Mouse (Mus musculus) midbrain, embryonic 10.5 days (tissue): Measurements from ENCODE around the gene Spag16. TPM values are rescaled to one million over a fixed set of nuclear protein-coding genes. Genes with fewer than 3 reads are reported as not detected.

Experiments used
- DNase-seq: peaks from one replicate; pipeline ENCODE4 v3.0.0-alpha.2; 2017; ENCODE audit warnings: low spot score
- H3K27ac ChIP-seq: fragments of 300-500 bp; sonication (generic); replicated peaks from 2 replicates; pipeline ENCODE4 v1.5.1; 2016; ENCODE audit warnings: mild to moderate bottlenecking
- H3K27me3 ChIP-seq: fragments of 300-500 bp; sonication (generic); 2 replicates; pipeline ENCODE4 v1.6.1; 2016; ENCODE audit warnings: low read depth, mild to moderate bottlenecking; ENCODE audit not compliant: poor library complexity, severe bottlenecking
- H3K36me3 ChIP-seq: fragments of 300-500 bp; sonication (generic); 2 replicates; pipeline ENCODE4 v1.6.1; 2016; ENCODE audit warnings: mild to moderate bottlenecking, moderate library complexity
- H3K4me1 ChIP-seq: fragments of 300-500 bp; sonication (generic); 2 replicates; pipeline ENCODE4 v1.6.1; 2016
- H3K4me3 ChIP-seq: fragments of 300-500 bp; sonication (generic); 2 replicates; pipeline ENCODE4 v1.5.1; 2016; ENCODE audit warnings: mild to moderate bottlenecking, moderate library complexity
- H3K9me3 ChIP-seq: fragments of 300-500 bp; sonication (generic); replicated peaks from 2 replicates; pipeline ENCODE4 v1.6.1; 2016; ENCODE audit warnings: mild to moderate bottlenecking
- whole genome bisulfite sequencing: fragments of 180-500 bp; shearing (Covaris S2); methylation state at CpG from one replicate; pipeline ENCODE4 v1.1.7; 2016; 5-methylcytosine and 5-hydroxymethylcytosine counted together
- polyA plus RNA-seq: library from polyadenylated mRNA; unstranded; fragments of >200 nt; fragmentation: Nextera tagmentation; extraction: Ambion mirVana; gene quantifications from 2 replicates; pipeline ENCODE4 v1.2.1, GENCODE M21; 2016

Gene Spag16
- polyA plus RNA-seq, 1 experiment from 2014 or later = 3.0 TPM

DNA sequence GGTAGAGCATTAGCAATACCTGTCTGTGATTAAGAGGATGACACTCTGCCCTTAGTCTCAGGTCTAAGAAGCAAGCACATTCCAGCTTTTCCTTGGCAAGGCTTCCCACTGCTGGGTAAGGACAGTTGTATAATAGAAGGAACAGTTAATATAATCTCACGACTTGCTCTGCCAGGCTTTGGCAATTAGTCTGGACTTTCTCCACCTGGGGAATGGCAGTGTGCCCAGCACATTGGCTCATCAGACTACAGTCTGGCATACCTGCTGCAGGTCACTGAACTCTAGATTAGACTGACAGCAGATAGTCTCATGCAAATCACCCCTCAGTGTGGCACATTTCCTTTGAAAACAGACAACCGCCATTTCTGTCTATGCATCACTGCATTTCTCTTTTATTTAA is 865.8 kb downstream of the Spag16 start:
- DNase-seq = no peak
- WGBS = 92% methylated on average over 2 of the region's 2 CpGs
- no peaks in the 10 kb centered on the region for H3K36me3 ChIP-seq
- H3K27me3 ChIP-seq = no peaks in the 10 kb centered on the region
- no peak overlapping the region for H3K27ac ChIP-seq
- H3K4me1 ChIP-seq = no peaks in the 10 kb centered on the region
- H3K9me3 ChIP-seq = no peaks in the 10 kb centered on the region
- H3K4me3 ChIP-seq = no peak overlapping the region

DNA sequence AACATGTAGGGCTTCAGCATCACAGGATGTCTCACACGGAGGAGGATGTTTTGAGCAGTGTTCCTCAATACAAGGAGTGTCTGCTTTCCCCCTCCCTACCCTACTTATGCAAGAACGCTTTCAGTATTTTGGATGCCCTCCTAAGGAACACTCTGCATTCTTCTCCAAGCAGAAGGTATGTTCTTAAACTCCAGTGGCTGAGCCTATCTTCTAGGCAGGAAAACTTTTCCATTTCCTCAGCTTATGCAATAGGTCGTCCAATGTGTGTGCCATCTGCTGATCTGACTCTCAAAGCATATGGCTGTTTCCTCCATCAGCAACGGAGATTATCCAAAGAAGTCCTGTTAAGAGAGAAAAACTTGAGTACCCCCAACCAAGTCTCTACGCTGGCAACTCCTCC is 873.5 kb downstream of the Spag16 start:
- no peaks in the 10 kb centered on the region for H3K36me3 ChIP-seq
- H3K4me3 ChIP-seq = no peak overlapping the region
- no peak for DNase-seq
- H3K27ac ChIP-seq = no peak overlapping the region
- WGBS = 83% methylated on average over 5 of the region's 5 CpGs
- no peaks in the 10 kb centered on the region for H3K4me1 ChIP-seq
- no peaks in the 10 kb centered on the region for H3K9me3 ChIP-seq
- H3K27me3 ChIP-seq = no peaks in the 10 kb centered on the region

DNA sequence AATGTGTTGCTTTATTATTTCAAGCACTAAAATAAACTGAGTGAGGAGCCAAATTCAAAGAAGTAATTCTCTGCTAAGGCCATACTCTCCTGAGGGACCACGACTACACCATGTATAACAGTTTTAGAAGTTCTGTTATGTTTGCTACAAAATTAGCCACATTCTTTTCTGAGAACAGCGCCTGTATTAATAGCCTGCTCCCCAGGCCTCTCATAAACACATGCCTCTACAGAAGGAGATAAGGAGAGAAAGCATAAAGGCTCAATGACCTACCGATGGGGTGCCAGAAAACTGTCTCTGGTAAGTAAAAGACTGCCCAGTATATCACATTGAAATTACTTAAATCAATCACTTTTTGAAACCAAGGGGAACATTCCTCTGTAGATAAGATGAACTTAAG is 877.2 kb downstream of the Spag16 start:
- Histone ChIP-seq H3K27me3 (no peaks in the 10 kb centered on the region), H3K36me3 (no peaks in the 10 kb centered on the region), H3K9me3 (no peaks in the 10 kb centered on the region), H3K4me1 (no peaks in the 10 kb centered on the region), H3K27ac (no peak overlapping the region), H3K4me3 (no peak overlapping the region)
- DNase-seq = no peak
- 84% methylated on average over 3 of the region's 3 CpGs for WGBS

DNA sequence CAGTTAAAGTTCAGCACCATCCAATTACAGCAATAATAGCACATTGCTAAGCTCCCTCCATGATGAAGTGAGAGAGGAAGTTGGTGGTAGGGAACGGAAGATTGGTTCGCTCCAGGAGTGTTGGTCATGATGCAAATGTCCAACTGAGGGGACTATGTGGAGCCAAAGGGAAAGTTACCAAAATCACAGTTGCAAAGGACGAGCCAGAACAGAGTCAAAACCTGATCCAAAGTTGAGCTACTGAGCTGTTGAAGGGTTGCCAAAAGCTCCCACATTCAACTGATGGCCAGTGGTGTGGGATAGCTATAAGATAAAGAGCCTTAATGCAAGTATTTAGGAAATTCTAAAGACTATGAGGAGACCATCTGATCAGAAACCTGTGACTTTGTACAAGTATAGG is 879.1 kb downstream of the Spag16 start:
- 80% methylated on average over 3 of the region's 3 CpGs for WGBS
- no peaks in the 10 kb centered on the region for H3K9me3 ChIP-seq
- H3K27me3 ChIP-seq = no peaks in the 10 kb centered on the region
- H3K4me1 ChIP-seq = no peaks in the 10 kb centered on the region
- H3K36me3 ChIP-seq = no peaks in the 10 kb centered on the region
- H3K4me3 ChIP-seq = no peak overlapping the region
- no peak overlapping the region for H3K27ac ChIP-seq
- no peak for DNase-seq

DNA sequence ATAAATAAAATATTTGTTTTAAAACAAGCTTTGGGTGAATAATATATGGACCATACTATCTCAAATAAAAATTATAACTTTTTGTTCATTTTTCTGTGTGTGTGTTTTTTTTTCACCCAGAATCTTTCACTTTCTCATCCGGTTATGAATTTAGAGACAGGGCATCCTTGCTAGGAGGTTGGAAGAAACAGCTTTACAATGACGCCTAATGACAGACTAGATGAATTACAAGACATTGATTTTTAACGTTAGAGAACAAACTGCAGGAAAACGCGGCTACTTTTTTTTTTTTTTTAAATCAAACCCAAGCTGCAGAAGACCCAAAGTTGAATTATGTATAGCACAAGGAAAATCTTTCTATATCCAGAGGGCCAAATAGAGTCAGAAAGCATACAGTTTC is 898.3 kb downstream of the Spag16 start:
- no peak for DNase-seq
- no peak overlapping the region for H3K27ac ChIP-seq
- H3K36me3 ChIP-seq = no peaks in the 10 kb centered on the region
- H3K4me3 ChIP-seq = no peak overlapping the region
- no peaks in the 10 kb centered on the region for H3K27me3 ChIP-seq
- no peaks in the 10 kb centered on the region for H3K4me1 ChIP-seq
- 72% methylated on average over 5 of the region's 5 CpGs for WGBS
- no peaks in the 10 kb centered on the region for H3K9me3 ChIP-seq

DNA sequence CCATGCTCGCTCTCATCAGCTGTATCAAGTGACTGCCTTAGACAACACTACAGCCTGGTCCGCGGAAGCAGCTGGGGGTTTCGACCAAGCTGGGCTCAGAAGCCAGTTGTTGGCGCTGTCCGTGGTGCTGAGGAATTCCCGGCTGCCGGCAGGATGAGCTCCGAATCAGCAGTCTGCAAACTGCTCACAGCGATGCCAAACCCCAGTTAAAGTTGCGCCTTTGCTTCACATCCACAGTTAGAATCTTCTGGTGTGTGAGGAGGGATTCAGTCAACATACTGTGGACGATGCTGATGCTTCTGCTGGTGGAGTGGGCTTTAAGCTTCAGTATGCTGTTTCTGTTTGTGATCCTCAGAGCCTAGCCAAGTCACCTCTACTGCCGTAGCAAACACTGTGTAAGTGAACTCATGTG is 898.9 kb downstream of the Spag16 start, which contains the start of gene Vwc2l:
Gene Vwc2l, plus strand, starts transcription at position 61 of the 412 bp plus-strand sequence.
- Histone ChIP-seq H3K4me3 (peak within 1 kb of the TSS; percentile 23; the same call in 1 of the 2 replicates), H3K9me3 (no peaks in the 10 kb centered on the region), H3K4me1 (no peaks in the 10 kb centered on the region), H3K36me3 (no peaks in the 10 kb centered on the region), H3K27ac (no peak within 1 kb of the TSS), H3K27me3 (no peaks in the 10 kb centered on the region)
- WGBS = 10% methylated on average over 13 of the region's 13 CpGs
- peak; percentile 80 for DNase-seq

Other genes starting within 250 kb of the Spag16 start
- gene Ikzf2, start 139.7 kb upstream of the Spag16 start, polyA plus RNA-seq = 6.1 and 6.5 TPM in 2 replicates